Mouse (Mus musculus) heart, embryonic 11.5 days (tissue): Measurements from ENCODE around the gene Gm27027. TPM values are rescaled to one million over a fixed set of nuclear protein-coding genes. Genes with fewer than 3 reads are reported as not detected.

Experiments used
- ATAC-seq: fragments of 200-750 bp; cut with Nextera tagmentation; replicated peaks from 2 replicates; pipeline ENCODE4 v1.8.0; 2017; ENCODE audit warnings: moderate library complexity; ENCODE audit not compliant: insufficient number of reproducible peaks, low FRiP score, low TSS enrichment
- H3K27ac ChIP-seq: fragments of 300-500 bp; sonication (generic); 2 replicates; pipeline ENCODE4 v1.5.1; 2014; ENCODE audit warnings: mild to moderate bottlenecking, low read depth, low read length
- H3K27me3 ChIP-seq: fragments of 300-500 bp; sonication (generic); 2 replicates; pipeline ENCODE4 v1.6.1; 2014; ENCODE audit warnings: mild to moderate bottlenecking, low read length, mixed read lengths; ENCODE audit not compliant: control insufficient read depth, insufficient read depth
- H3K36me3 ChIP-seq: fragments of 300-500 bp; sonication (generic); 2 replicates; pipeline ENCODE4 v1.6.1; 2014; ENCODE audit warnings: mild to moderate bottlenecking, low read length, moderate library complexity, mixed read lengths; ENCODE audit not compliant: control insufficient read depth, insufficient read depth
- H3K4me1 ChIP-seq: fragments of 300-500 bp; sonication (generic); 2 replicates; pipeline ENCODE4 v1.6.1; 2014; ENCODE audit warnings: low read length; ENCODE audit not compliant: control insufficient read depth, insufficient read depth
- H3K4me2 ChIP-seq: fragments of 300-500 bp; sonication (generic); 2 replicates; pipeline ENCODE4 v1.6.1; 2014; ENCODE audit warnings: mild to moderate bottlenecking, moderate library complexity
- H3K4me3 ChIP-seq: fragments of 300-500 bp; sonication (generic); 2 replicates; pipeline ENCODE4 v1.5.1; 2014; ENCODE audit warnings: low read depth, low read length
- H3K9ac ChIP-seq: fragments of 300-500 bp; sonication (generic); 2 replicates; pipeline ENCODE4 v1.6.1; 2014; ENCODE audit warnings: mild to moderate bottlenecking, low read depth, low read length, moderate library complexity
- H3K9me3 ChIP-seq: fragments of 300-500 bp; sonication (generic); replicated peaks from 2 replicates; pipeline ENCODE4 v1.6.1; 2016; ENCODE audit warnings: low read length; ENCODE audit not compliant: control insufficient read depth
- WGBS: fragments of 180-500 bp; shearing (Covaris S2); extraction: QIAGEN DNeasy Blood & Tissue Kit; methylation state at CpG from one replicate; pipeline ENCODE4 v1.1.7; 2014; ENCODE audit not compliant: insufficient replicate concordance; 5-methylcytosine and 5-hydroxymethylcytosine counted together
- polyA plus RNA-seq: library from polyadenylated mRNA; unstranded; fragments of >200 nt; fragmentation: Nextera tagmentation; extraction: Ambion mirVana; gene quantifications from 2 replicates; pipeline ENCODE4 v1.2.1, GENCODE M21; 2014

Gene Gm27027
- not detected in 2 replicates for polyA plus RNA-seq

- Histone ChIP-seq H3K4me2 (no peak within 1 kb of the TSS), H3K27ac (no peak within 1 kb of the TSS), H3K4me1 (peaks cover 13% of the 10 kb centered on the region), H3K4me3 (no peak within 1 kb of the TSS), H3K9me3 (no peaks in the 10 kb centered on the region), H3K27me3 (no peaks in the 10 kb centered on the region), H3K36me3 (peaks cover 12% of the 10 kb centered on the region), H3K9ac (no peak within 1 kb of the TSS)
- no peak for ATAC-seq
- WGBS, result 89% methylated on average over 6 of the region's 6 CpGs
Measured at GRCm38 (mm10) chr2:93996254-93996653, at the start of gene Gm27027. Gene Gm27027, minus strand, starts transcription at chr2:93996354.

DNA sequence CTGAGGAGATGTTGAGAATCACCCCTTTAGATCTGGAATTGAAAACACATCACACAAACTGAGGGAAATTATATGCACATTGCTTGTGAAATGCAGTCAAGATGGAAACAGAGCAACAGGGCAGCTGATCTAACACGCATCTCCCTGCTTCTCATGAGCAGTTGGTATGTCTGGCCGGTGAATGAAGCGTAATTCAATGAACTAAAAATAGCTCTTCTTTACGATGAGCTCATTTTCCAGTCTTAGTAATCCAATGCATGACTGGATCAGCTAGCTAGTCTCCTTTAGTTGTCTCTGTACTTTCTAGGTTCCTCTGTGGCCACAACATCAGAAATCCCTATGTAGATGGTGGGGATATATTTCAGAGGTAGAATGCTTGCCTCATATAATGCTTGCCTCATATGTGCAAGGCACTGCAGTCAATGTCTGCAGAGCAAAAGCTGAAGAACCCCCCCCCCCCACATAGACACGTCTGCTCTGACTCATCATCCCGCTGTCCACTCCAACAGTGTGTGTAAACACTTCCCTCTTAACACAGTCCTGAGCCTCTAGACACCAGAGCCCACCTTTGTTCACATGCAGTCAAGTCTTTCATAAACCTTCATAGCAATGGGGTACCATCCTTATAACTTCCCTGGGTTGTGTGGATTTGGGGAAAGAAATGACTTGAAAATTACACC lies 49.4 kb upstream of the Gm27027 start:
- H3K36me3 ChIP-seq, result no peaks in the 10 kb centered on the region
- no peaks in the 10 kb centered on the region for H3K9me3 ChIP-seq
- H3K9ac ChIP-seq, result 0 out of 2 replicates have a peak overlapping the region, but pooled peaks have one; percentile 12
- H3K4me1 ChIP-seq, result peaks cover 17% of the 10 kb centered on the region
- ATAC-seq, result no peak; the same call in 1 of the 2 replicates
- no peak overlapping the region for H3K4me3 ChIP-seq
- H3K4me2 ChIP-seq, result peak overlapping the region; percentile 44
- 36% methylated on average over 6 of the region's 6 CpGs for WGBS
- H3K27me3 ChIP-seq, result no peaks in the 10 kb centered on the region
- H3K27ac ChIP-seq, result peak overlapping the region; percentile 64

- 76% methylated on average over 2 of the region's 2 CpGs for WGBS
- Histone ChIP-seq H3K4me1 (peaks cover 17% of the 10 kb centered on the region), H3K27me3 (no peaks in the 10 kb centered on the region), H3K36me3 (no peaks in the 10 kb centered on the region), H3K9me3 (no peaks in the 10 kb centered on the region), H3K4me2 (no peak overlapping the region), H3K4me3 (no peak overlapping the region), H3K9ac (no peak overlapping the region), H3K27ac (no peak overlapping the region)
- ATAC-seq, result no peak
Measured at GRCm38 (mm10) chr2:94044174-94044573, 48.0 kb upstream of the Gm27027 start.

DNA sequence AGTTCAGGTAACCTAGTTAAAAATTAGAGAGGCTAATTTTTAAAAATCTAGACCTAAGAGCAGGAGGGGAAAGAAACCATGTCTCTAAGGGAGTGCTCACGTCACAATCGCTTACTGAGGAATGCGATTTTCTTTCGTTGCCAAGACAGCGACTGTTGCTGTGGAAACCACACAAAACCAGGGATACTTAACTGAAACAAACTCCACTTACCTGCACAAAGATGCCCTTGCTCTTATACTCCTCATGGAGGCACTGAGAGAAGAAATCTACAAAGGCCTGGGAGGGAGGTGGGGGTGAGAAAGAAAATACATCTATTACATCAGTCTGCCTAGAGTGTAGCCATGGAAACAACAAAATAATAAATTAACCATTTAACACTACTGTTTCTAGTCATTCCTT lies 47.5 kb upstream of the Gm27027 start:
- Histone ChIP-seq H3K27ac (no peak overlapping the region), H3K4me2 (no peak overlapping the region), H3K27me3 (no peaks in the 10 kb centered on the region), H3K4me3 (no peak overlapping the region), H3K9me3 (no peaks in the 10 kb centered on the region), H3K36me3 (no peaks in the 10 kb centered on the region), H3K9ac (no peak overlapping the region), H3K4me1 (peaks cover 20% of the 10 kb centered on the region)
- no peak for ATAC-seq
- WGBS, result 71% methylated on average over 5 of the region's 5 CpGs

GRCm38 (mm10) chr2:94042461-94042860 lies 46.3 kb upstream of the Gm27027 start:
- 92% methylated on average over 3 of the region's 3 CpGs for WGBS
- H3K27me3 ChIP-seq, result no peaks in the 10 kb centered on the region
- no peak overlapping the region for H3K4me3 ChIP-seq
- H3K4me2 ChIP-seq, result no peak overlapping the region
- H3K9ac ChIP-seq, result no peak overlapping the region
- H3K4me1 ChIP-seq, result peaks cover 20% of the 10 kb centered on the region
- H3K36me3 ChIP-seq, result no peaks in the 10 kb centered on the region
- no peaks in the 10 kb centered on the region for H3K9me3 ChIP-seq
- no peak for ATAC-seq
- no peak overlapping the region for H3K27ac ChIP-seq

DNA sequence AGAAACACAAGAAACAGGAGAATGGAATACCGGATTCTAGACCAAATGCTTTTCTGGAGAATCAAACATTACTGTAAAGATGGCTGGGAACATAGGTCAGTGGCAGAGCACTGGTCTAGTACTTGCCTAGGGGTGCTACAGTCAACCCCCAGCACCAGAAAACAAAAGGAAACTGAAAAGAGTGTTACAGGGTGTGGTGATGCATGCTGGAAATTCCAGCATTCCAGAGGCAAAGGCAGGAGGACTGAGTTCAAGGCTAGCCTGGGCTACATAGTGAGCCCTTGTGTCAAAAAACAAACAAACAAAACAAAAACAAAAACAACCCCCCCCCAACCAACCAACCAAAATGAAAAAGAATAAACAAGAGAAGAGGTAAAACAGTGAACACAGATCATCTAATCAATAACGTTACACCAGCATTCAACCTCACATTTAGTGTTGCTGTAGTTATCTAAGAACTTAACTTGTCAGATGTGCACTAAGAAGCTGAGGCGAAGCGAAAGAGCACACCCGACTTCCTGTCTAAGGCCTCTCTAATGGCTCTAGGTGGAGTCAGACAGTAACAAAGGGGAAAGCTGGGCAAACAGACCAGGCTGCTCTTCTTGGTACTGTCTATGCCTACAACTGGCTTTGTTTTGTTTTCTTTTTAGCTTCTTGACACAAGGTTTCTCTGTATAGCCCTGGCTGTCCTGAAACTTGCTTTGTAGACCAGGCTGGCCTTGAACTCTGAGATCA lies 44.4 kb upstream of the Gm27027 start:
- H3K9me3 ChIP-seq, result no peaks in the 10 kb centered on the region
- no peak for ATAC-seq
- H3K27ac ChIP-seq, result no peak overlapping the region
- H3K27me3 ChIP-seq, result no peaks in the 10 kb centered on the region
- no peak overlapping the region for H3K9ac ChIP-seq
- H3K4me3 ChIP-seq, result no peak overlapping the region
- WGBS, result 91% methylated on average over 5 of the region's 5 CpGs
- no peak overlapping the region for H3K4me2 ChIP-seq
- H3K4me1 ChIP-seq, result peaks cover 12% of the 10 kb centered on the region
- H3K36me3 ChIP-seq, result no peaks in the 10 kb centered on the region

DNA sequence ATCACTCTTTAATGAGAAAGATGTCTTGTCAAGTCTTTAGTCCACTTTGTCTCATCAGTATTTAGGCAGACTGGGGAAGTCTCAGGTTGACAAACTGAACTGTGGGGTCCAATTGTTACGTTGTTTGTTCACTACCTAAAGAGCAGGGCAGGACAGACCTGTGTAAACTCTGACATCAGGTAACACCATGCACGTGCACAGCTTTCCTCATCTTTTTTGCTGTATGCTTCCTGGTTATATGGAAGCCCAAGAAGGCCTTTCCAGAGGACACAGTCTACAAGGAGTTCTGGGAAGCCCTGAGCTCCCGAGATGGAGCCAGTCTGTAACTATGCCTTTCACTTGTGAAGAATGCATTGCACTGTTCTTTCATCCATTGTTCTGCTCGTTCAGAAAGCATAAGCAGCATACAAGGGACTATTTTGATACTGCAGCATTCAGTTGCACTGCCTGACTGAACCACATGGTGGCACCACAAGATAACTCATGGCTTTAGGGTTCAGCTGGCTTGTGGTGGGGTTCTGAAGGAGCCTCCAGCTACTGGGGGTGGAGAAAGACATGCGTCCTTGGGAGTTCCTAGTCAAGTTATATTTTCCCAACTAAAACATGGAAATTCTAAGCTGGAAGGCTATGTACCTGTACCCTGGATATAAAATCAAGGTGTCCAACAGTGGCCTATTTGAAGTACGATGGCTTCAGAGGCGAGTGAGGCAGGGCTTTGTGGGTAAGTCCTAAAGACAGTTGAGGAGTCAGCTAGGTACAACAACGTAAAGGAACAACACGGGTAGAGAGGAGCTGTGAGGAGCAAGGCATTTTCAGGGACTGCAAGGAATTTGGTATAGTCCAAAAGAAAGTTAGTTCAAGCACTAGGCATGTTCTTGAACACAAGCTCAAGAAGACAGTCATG lies 39.5 kb upstream of the Gm27027 start:
- Histone ChIP-seq H3K27me3 (no peaks in the 10 kb centered on the region), H3K4me3 (no peak overlapping the region), H3K4me1 (peaks cover 3% of the 10 kb centered on the region; the same call in 1 of the 2 replicates), H3K27ac (no peak overlapping the region), H3K9me3 (no peaks in the 10 kb centered on the region), H3K36me3 (peaks cover 2% of the 10 kb centered on the region; the same call in 1 of the 2 replicates), H3K9ac (no peak overlapping the region), H3K4me2 (no peak overlapping the region)
- 70% methylated on average over 9 of the region's 9 CpGs for WGBS
- ATAC-seq, result no peak

- Histone ChIP-seq H3K9me3 (no peaks in the 10 kb centered on the region), H3K4me3 (no peak overlapping the region), H3K27ac (no peak overlapping the region), H3K27me3 (no peaks in the 10 kb centered on the region), H3K9ac (no peak overlapping the region), H3K36me3 (peaks cover 2% of the 10 kb centered on the region; the same call in 1 of the 2 replicates), H3K4me1 (no peaks in the 10 kb centered on the region), H3K4me2 (no peak overlapping the region)
- ATAC-seq, result no peak
Measured at GRCm38 (mm10) chr2:94030602-94031001, 34.4 kb upstream of the Gm27027 start.
